Mouse (Mus musculus): ENCODE measurements around the gene Stk39. TPM values are rescaled to one million over a fixed set of nuclear protein-coding genes. Genes with fewer than 3 reads are reported as not detected.

The Stk39 gene
- total RNA-seq, 2 experiments from 2014 or later: 24.1 to 24.3 TPM

DNA sequence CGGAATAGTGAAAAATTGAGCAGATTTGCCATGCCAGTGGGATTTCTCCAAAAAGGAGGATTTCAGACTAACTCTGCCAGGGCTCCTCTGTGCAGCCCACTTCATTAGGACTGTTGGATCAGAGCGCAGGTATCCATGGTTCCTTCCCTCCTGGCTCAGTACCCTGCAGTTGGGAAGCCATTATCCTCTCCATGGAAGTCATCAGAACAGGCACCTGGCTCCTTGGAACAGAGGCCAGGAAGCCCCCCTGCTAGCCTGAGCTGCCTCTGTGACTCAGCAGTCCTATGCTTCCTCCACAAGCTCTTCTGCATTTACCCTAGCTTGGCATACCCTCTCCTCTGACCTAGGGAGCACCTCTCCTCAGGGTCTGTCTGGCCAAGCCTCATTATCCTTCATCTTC, 311.5 kb downstream of the Stk39 start:
- no peak for DNase-seq (ENCODE audit: low spot score in 2 of 2)

Other genes starting within 250 kb of the Stk39 start
- not detected for gene 4933409G03Rik, start 110.1 kb upstream of the Stk39 start, total RNA-seq (2021)
- gene 4932414N04Rik, start 184.2 kb upstream of the Stk39 start, total RNA-seq (2021): not detected

Measured in gastrocnemius, postnatal 4 days (tissue).